Mouse (Mus musculus) liver, postnatal 0 days (tissue): ENCODE results near the gene Sytl4.

ENCODE experiments used
- CTCF ChIP-seq: sonication (generic); IDR thresholded peaks from 2 replicates; pipeline ENCODE4 v1.5.1; 2016; ENCODE audit warnings: antibody characterized with exemption, low read depth
- EP300 ChIP-seq: IDR thresholded peaks from 2 replicates; pipeline ENCODE4 v1.6.1; 2016; ENCODE audit warnings: antibody characterized with exemption, low read depth, mild to moderate bottlenecking

DNA sequence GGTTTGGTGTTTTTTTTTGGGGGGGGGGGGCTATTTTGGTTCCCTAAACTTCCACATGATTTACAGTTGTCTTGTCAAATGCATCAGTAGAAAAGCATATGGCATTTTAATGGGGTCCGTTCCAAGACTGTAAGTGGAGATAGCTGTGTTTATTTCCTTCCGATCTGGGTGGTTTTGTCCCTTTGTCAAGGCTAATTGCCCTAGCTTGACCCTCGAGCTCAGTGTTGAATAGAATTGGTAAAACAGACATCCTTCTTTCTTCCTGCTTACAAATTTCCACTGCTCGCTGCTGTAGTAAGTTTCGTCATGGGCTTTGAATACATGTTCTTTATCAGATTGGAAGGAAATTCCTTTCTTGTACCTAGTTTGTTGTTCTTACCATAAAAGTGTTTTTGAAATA lies 39.1 kb upstream of the Sytl4 start:
- TF ChIP-seq CTCF, result no peak
- no peak for TF ChIP-seq EP300
